Mouse (Mus musculus) liver, adult 2 months (tissue): ENCODE data around the gene Ubash3b. TPM values are rescaled to one million over a fixed set of nuclear protein-coding genes. Genes with fewer than 3 reads are reported as not detected.

Experiments used
- DNase-seq: peaks from one replicate; pipeline ENCODE4 v3.0.0-alpha.2; 2011; ENCODE audit warnings: low read depth, low spot score; ENCODE audit errors: extremely low read depth
- H3K27ac ChIP-seq: fragments of 200-500 bp; replicated peaks from 2 replicates; pipeline ENCODE4 v1.5.1; 2012; ENCODE audit warnings: low read depth, mild to moderate bottlenecking, control low read depth, inconsistent platforms, low read length; ENCODE audit not compliant: insufficient read depth
- H3K27me3 ChIP-seq: fragments of 200-500 bp; 2 replicates; pipeline ENCODE4 v1.6.1; 2012; ENCODE audit warnings: mild to moderate bottlenecking, moderate library complexity, low read length, inconsistent platforms; ENCODE audit not compliant: control insufficient read depth, insufficient read depth
- H3K36me3 ChIP-seq: fragments of 200-500 bp; 2 replicates; pipeline ENCODE4 v1.6.1; 2012; ENCODE audit warnings: low read length, inconsistent platforms; ENCODE audit not compliant: control insufficient read depth, insufficient read depth
- H3K4me1 ChIP-seq: fragments of 200-500 bp; 2 replicates; pipeline ENCODE4 v1.6.1; 2011; ENCODE audit warnings: low read length; ENCODE audit not compliant: control insufficient read depth, insufficient read depth
- H3K4me3 ChIP-seq: fragments of 200-500 bp; 2 replicates; pipeline ENCODE4 v1.5.1; 2011; ENCODE audit warnings: low read depth, mild to moderate bottlenecking, control low read depth, low read length, moderate library complexity; ENCODE audit not compliant: insufficient read depth
- H3K79me2 ChIP-seq: fragments of 200-500 bp; 2 replicates; pipeline ENCODE4 v1.6.1; 2012; ENCODE audit warnings: inconsistent platforms, mild to moderate bottlenecking, low read length, moderate library complexity; ENCODE audit not compliant: control insufficient read depth, insufficient read depth
- H3K9ac ChIP-seq: fragments of 200-500 bp; 2 replicates; pipeline ENCODE4 v1.6.1; 2012; ENCODE audit warnings: low read depth, mild to moderate bottlenecking, control low read depth, inconsistent platforms, low read length
- CTCF ChIP-seq: fragments of 200-500 bp; IDR thresholded peaks from 2 replicates; pipeline ENCODE4 v1.5.1; 2011; ENCODE audit warnings: low read depth, low read length, control low read depth
- POLR2A ChIP-seq: fragments of 200-500 bp; IDR thresholded peaks from 2 replicates; pipeline ENCODE4 v1.6.1; 2011; ENCODE audit warnings: low read length, control low read depth; ENCODE audit not compliant: insufficient read depth; ENCODE audit errors: extremely low read depth
- WGBS: fragments of 180-500 bp; shearing (Covaris S2); methylation state at CpG from one replicate; pipeline ENCODE4 v1.1.7; 2018; 5-methylcytosine and 5-hydroxymethylcytosine counted together
- polyA plus RNA-seq: library from polyadenylated mRNA; depleted of rRNA; stranded (reverse); fragments of >200 nt; gene quantifications from 2 replicates; pipeline ENCODE4 v1.2.3, GENCODE M21; 2012
- total RNA-seq: library from RNA; depleted of rRNA; stranded (reverse); fragments of >200 nt; gene quantifications from 2 replicates; pipeline ENCODE4 v1.2.3, GENCODE M21; 2014

Ubash3b gene
- total and polyA plus RNA-seq, 2 experiments: 0.65 to 0.76 TPM

DNA sequence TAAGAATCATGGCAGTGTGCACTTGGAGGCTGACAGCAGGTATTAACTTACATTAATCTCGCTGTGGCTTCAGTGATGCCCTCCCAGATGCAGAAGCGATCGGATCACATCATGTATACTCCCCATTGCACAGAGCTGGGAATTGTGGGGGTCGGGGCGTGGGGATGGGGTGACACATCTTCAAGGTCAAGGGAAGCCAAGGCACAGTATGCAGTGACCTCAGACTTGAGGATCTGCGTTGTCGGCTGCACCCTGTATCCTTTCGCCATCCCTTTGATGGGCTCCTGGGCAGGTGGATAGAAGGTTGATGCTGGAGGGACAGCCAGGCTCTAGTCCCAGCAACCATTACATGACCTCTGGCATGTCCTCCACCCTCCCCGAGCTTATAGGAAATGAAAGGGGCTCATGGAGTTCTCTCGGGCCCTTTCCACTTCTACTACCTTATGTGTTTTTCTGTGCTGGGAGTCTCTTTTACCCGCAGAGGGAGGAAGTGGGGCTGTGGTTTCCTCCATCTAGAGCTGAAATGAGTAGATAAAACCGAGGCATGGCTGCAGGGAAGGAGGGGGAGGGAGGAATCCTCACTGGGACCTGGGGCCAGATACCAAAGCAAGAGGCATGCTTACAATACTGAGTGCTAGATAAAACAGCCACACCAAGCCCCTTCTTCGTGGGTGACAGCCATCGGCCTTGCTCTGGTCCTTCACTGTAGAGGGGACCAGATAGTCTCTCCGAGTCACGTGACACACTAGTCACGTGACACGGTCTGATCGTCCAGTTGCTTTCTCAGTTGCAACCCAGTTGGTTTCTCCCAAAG is 88.1 kb downstream of the Ubash3b start:
- 76% methylated on average over 19 of the region's 19 CpGs for WGBS
- H3K4me1 ChIP-seq: no peaks in the 10 kb centered on the region
- H3K27me3 ChIP-seq: no peaks in the 10 kb centered on the region
- TF ChIP-seq POLR2A: no peak
- no peaks in the 10 kb centered on the region for H3K79me2 ChIP-seq
- peak; percentile 24 for DNase-seq
- H3K9ac ChIP-seq: no peak overlapping the region
- no peak overlapping the region for H3K27ac ChIP-seq
- no peaks in the 10 kb centered on the region for H3K36me3 ChIP-seq
- no peak overlapping the region for H3K4me3 ChIP-seq

DNA sequence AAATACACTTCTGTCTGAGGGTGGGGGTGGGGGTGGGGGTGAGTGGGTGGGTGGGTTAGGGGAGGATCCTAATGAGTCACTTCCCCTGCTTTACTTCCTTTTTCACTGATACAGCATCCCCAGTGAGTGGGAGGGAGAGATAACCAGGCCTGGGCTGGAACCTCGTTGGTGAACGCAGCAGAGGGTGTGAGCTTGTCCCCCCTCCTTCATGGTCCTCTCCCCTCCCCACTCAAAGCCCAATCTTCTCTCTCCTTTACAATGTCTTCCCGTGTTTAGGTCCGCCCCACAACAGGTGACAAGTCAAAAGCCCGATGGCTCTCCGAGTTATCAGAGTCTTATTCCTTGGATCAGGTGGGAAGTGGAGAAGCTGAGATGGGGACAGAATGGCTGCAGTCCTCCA is 88.7 kb downstream of the Ubash3b start:
- TF ChIP-seq POLR2A (no peak), CTCF (no peak)

GRCm38 (mm10) chr9:41071906-41072511 is 89.5 kb downstream of the Ubash3b start:
- no peaks in the 10 kb centered on the region for H3K27me3 ChIP-seq
- DNase-seq: no peak
- 62% methylated on average over 3 of the region's 3 CpGs for WGBS
- H3K36me3 ChIP-seq: no peaks in the 10 kb centered on the region
- H3K9ac ChIP-seq: no peak overlapping the region
- H3K4me3 ChIP-seq: no peak overlapping the region
- no peaks in the 10 kb centered on the region for H3K4me1 ChIP-seq
- TF ChIP-seq CTCF: no peak
- H3K27ac ChIP-seq: no peak overlapping the region
- no peaks in the 10 kb centered on the region for H3K79me2 ChIP-seq

More for the DNA sequence above, 88.7 kb downstream of the Ubash3b start:
- no peaks in the 10 kb centered on the region for H3K79me2 ChIP-seq
- no peaks in the 10 kb centered on the region for H3K4me1 ChIP-seq
- H3K27ac ChIP-seq: no peak overlapping the region
- WGBS: 48% methylated on average over 6 of the region's 6 CpGs
- no peaks in the 10 kb centered on the region for H3K36me3 ChIP-seq
- H3K9ac ChIP-seq: no peak overlapping the region
- H3K27me3 ChIP-seq: no peaks in the 10 kb centered on the region
- H3K4me3 ChIP-seq: no peak overlapping the region
- DNase-seq: no peak

DNA sequence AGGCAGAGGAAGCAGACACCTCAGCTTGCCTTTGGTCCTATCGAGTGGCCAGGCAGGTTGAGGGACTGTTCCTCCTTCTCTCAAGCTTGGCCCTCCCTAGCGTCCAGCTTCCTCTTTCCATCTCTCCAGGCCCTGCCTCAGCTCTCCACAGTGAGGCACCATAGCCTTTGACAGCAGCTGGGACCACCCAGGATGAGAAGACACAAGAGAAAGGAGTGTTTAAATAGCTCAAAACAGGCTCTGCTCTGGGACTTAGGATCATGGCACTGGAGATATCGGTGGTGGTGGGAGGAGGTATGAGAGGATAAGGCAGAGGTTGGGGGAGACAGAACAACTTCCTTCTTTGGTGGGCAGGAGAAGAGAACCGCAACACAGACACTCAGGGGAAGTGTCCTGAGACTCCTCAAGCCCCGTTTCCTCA is 90.7 kb downstream of the Ubash3b start:
- Histone ChIP-seq H3K9ac (no peak overlapping the region), H3K4me3 (no peak overlapping the region), H3K27ac (no peak overlapping the region), H3K36me3 (no peaks in the 10 kb centered on the region), H3K4me1 (no peaks in the 10 kb centered on the region), H3K27me3 (no peaks in the 10 kb centered on the region), H3K79me2 (no peaks in the 10 kb centered on the region)
- TF ChIP-seq CTCF: peak; percentile 3; the same call in 1 of the 2 replicates
- no peak for TF ChIP-seq POLR2A
- WGBS: 65% methylated on average over 5 of the region's 5 CpGs
- peak; percentile 24 for DNase-seq

DNA sequence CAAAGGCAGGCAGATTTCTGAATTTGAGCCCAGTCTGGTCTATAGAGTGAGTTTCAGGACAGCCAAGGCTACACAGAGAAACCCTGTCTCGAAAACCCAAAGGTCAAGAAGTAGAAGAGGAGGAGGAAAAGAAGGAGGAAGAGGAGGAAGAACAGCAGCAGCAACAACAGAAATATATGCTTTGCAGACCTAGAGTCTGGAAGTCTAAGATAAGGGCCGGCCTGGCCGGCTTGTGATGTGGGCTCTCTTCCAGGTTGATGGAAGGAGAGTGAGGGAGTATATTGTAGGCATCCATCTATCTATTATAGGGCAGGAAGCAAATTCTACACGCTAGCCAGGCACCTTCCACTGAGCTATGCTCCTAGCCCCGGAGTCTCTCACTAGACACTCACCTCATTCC is 92.0 kb downstream of the Ubash3b start:
- Histone ChIP-seq H3K27ac (no peak overlapping the region), H3K27me3 (no peaks in the 10 kb centered on the region), H3K79me2 (no peaks in the 10 kb centered on the region), H3K36me3 (no peaks in the 10 kb centered on the region), H3K9ac (no peak overlapping the region), H3K4me1 (no peaks in the 10 kb centered on the region), H3K4me3 (no peak overlapping the region)
- TF ChIP-seq POLR2A (no peak), CTCF (no peak)
- no peak for DNase-seq
- 70% methylated on average over 5 of the region's 5 CpGs for WGBS

GRCm38 (mm10) chr9:41061446-41061845 is 100.1 kb downstream of the Ubash3b start:
- no peak for TF ChIP-seq POLR2A
- no peak for TF ChIP-seq CTCF

More at GRCm38 (mm10) chr9:41061446-41061845, 100.1 kb downstream of the Ubash3b start:
- Histone ChIP-seq H3K9ac (no peak overlapping the region), H3K36me3 (no peaks in the 10 kb centered on the region), H3K79me2 (no peaks in the 10 kb centered on the region), H3K4me1 (no peaks in the 10 kb centered on the region), H3K27ac (no peak overlapping the region), H3K27me3 (no peaks in the 10 kb centered on the region), H3K4me3 (no peak overlapping the region)
- 64% methylated on average over 5 of the region's 5 CpGs for WGBS
- DNase-seq: no peak
